Mouse (Mus musculus): Measurements from ENCODE around the gene Fut9.

- TF ChIP-seq CTCF (IDR thresholded peaks at IDR 0.05): no peak
- no peak for TF ChIP-seq EP300 (IDR thresholded peaks at IDR 0.05)
These were observed 78.5 kb downstream of the Fut9 start for GRCm38 (mm10) chr4:25721576-25721975.
